Mouse (Mus musculus) hindbrain, postnatal 0 days (tissue): ENCODE results near the gene D930048N14Rik. TPM values are rescaled to one million over a fixed set of nuclear protein-coding genes. Genes with fewer than 3 reads are reported as not detected.

ENCODE experiments used
- ATAC-seq: fragments of 200-750 bp; cut with Nextera tagmentation; 2 replicates; pipeline ENCODE4 v1.8.0; 2017; ENCODE audit warnings: mild to moderate bottlenecking, moderate TSS enrichment, moderate library complexity
- DNase-seq: peaks from one replicate; pipeline ENCODE4 v3.0.0-alpha.2; 2015; ENCODE audit warnings: low spot score
- H3K27ac ChIP-seq: fragments of 300-500 bp; sonication (generic); 2 replicates; pipeline ENCODE4 v1.5.1; 2014; ENCODE audit warnings: mild to moderate bottlenecking
- H3K27me3 ChIP-seq: fragments of 300-500 bp; sonication (generic); 2 replicates; pipeline ENCODE4 v1.6.1; 2014; ENCODE audit warnings: low read length, mixed read lengths; ENCODE audit not compliant: insufficient read depth
- H3K36me3 ChIP-seq: fragments of 300-500 bp; sonication (generic); 2 replicates; pipeline ENCODE4 v1.6.1; 2014; ENCODE audit warnings: low read length, mixed read lengths; ENCODE audit not compliant: insufficient read depth
- H3K4me1 ChIP-seq: fragments of 300-500 bp; sonication (generic); 2 replicates; pipeline ENCODE4 v1.6.1; 2014; ENCODE audit warnings: antibody characterized with exemption, low read length, mixed read lengths; ENCODE audit not compliant: insufficient read depth
- H3K4me2 ChIP-seq: fragments of 300-500 bp; sonication (generic); 2 replicates; pipeline ENCODE4 v1.6.1; 2014; ENCODE audit warnings: low read depth, mild to moderate bottlenecking, low read length, moderate library complexity, mixed read lengths
- H3K4me3 ChIP-seq: fragments of 300-500 bp; sonication (generic); 2 replicates; pipeline ENCODE4 v1.5.1; 2014; ENCODE audit warnings: low read length
- H3K9ac ChIP-seq: fragments of 300-500 bp; sonication (generic); replicated peaks from 2 replicates; pipeline ENCODE4 v1.6.1; 2014; ENCODE audit warnings: mild to moderate bottlenecking, low read length, moderate library complexity, mixed read lengths
- H3K9me3 ChIP-seq: fragments of 300-500 bp; sonication (generic); 2 replicates; pipeline ENCODE4 v1.6.1; 2016; ENCODE audit warnings: low read length, mixed read lengths
- CTCF ChIP-seq: IDR thresholded peaks from 2 replicates; pipeline ENCODE4 v1.5.1; 2016; ENCODE audit warnings: antibody characterized with exemption, control low read depth, low read depth
- WGBS: fragments of 180-500 bp; shearing (Covaris S2); extraction: QIAGEN DNeasy Blood & Tissue Kit; methylation state at CpG from one replicate; pipeline ENCODE4 v1.1.7; 2014; 5-methylcytosine and 5-hydroxymethylcytosine counted together
- polyA plus RNA-seq: library from polyadenylated mRNA; unstranded; fragments of >200 nt; fragmentation: Nextera tagmentation; extraction: Ambion mirVana; gene quantifications from 2 replicates; pipeline ENCODE4 v1.2.1, GENCODE M21; 2015
- total RNA-seq: library from RNA; depleted of rRNA; stranded (reverse); fragments of >200 nt; gene quantifications from 2 replicates; pipeline ENCODE4 v1.2.3, GENCODE M21; 2014

Gene D930048N14Rik
- total and polyA plus RNA-seq, 2 experiments from 2014 or later = 1.1 to 2.3 TPM

DNA sequence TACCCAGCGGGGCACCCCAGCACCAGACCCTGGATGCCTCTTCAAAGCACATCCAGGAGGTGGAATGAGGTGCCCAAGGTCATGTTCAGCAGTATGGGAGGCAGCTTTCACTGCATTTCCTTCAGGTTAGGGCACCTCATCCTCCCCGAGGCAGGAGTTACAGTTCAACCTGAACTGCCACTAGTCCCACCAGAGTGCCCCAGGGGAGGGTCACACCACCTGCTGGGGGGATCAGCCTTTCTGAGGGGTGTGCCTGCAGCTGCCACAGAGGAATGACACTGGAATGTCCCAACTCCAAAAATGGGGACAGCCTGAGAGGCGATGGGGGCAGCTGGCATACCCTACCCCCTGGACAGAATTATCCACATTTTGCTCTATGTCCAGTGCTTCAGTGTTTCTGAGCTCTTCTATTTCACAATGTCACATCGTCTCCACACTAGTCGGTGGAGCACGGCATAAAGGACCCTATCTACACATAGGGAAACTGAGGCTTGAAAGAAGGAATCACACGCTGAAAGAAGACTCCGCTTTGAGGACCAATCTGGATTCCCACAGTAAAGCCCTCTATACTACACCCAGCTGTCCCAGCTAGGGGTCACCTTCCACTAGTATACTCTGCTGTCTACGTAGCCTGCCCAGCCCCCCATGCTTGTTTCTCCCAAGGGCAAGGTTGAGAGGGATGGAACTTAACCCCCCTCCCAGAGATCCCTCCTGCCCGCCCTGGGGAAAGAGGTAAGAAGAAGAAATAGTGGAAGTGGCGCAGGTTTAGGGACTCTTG is 1.5 kb upstream of the D930048N14Rik start:
- Histone ChIP-seq H3K27ac (peak overlapping the region; percentile 56; the same call in 1 of the 2 replicates), H3K9me3 (no peaks in the 10 kb centered on the region), H3K9ac (peak overlapping the region; percentile 81; the same call in 1 of the 2 replicates), H3K27me3 (no peaks in the 10 kb centered on the region), H3K36me3 (no peaks in the 10 kb centered on the region), H3K4me1 (peaks cover 4% of the 10 kb centered on the region; the same call in 1 of the 2 replicates), H3K4me3 (peak overlapping the region; percentile 72), H3K4me2 (peak overlapping the region; percentile 85)
- TF ChIP-seq CTCF = no peak
- ATAC-seq = no peak
- DNase-seq = no peak
- 28% methylated on average over 11 of the region's 11 CpGs for WGBS

DNA sequence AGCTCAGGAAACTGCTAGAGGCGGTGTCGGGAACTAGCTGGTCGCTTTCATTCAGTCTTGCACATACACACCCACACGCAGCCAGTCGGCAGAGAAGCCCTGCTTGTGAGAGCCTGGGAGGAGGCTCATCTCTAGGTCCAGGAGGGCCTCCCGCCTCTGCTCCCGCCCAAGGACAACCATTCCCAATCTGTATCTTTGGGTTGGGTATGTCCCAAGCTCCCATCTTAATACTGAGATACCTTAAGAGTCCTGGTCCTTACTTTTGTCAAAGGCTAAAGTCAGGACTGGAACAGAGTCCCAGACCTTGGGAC is 910 bp upstream of the D930048N14Rik start:
- Histone ChIP-seq H3K36me3 (no peaks in the 10 kb centered on the region), H3K4me1 (peaks cover 4% of the 10 kb centered on the region; the same call in 1 of the 2 replicates), H3K4me2 (peak overlapping the region; percentile 85), H3K9ac (peak overlapping the region; percentile 81), H3K4me3 (peak overlapping the region; percentile 72), H3K27ac (peak overlapping the region; percentile 56; the same call in 1 of the 2 replicates), H3K27me3 (no peaks in the 10 kb centered on the region), H3K9me3 (no peaks in the 10 kb centered on the region)
- DNase-seq = peak; percentile 55
- ATAC-seq = no peak
- 1% methylated on average over 7 of the region's 7 CpGs for WGBS
- TF ChIP-seq CTCF = no peak

DNA sequence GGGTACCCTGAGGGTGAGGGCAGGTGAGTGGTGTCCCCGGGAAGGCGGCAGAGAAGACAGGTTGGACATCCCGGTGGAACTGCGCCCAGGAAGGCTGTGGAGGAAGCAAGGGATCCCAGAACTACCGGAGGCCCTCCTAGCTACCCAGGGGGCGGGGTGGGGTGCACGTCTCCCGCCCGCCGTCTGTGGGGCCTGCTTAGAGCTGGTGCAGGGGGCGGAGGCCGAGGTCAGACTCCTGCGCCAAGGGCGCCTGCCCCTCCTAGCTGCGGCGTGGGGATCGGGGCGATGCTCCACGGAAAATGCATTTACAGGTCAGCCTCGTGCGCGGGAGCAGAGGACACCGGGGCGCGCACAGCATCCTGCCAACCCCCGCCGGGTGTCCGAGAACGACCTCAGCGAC is 493 bp upstream of the D930048N14Rik start:
- under 1% methylated on average over 28 of the region's 30 CpGs for WGBS
- peak; percentile 24; the same call in 1 of the 2 replicates for ATAC-seq
- Histone ChIP-seq H3K9ac (peak overlapping the region; percentile 81), H3K4me1 (peaks cover 4% of the 10 kb centered on the region; the same call in 1 of the 2 replicates), H3K27me3 (no peaks in the 10 kb centered on the region), H3K4me2 (peak overlapping the region; percentile 85), H3K27ac (peak overlapping the region; percentile 56; the same call in 1 of the 2 replicates), H3K4me3 (peak overlapping the region; percentile 72), H3K9me3 (no peaks in the 10 kb centered on the region), H3K36me3 (no peaks in the 10 kb centered on the region)
- no peak for DNase-seq
- no peak for TF ChIP-seq CTCF

DNA sequence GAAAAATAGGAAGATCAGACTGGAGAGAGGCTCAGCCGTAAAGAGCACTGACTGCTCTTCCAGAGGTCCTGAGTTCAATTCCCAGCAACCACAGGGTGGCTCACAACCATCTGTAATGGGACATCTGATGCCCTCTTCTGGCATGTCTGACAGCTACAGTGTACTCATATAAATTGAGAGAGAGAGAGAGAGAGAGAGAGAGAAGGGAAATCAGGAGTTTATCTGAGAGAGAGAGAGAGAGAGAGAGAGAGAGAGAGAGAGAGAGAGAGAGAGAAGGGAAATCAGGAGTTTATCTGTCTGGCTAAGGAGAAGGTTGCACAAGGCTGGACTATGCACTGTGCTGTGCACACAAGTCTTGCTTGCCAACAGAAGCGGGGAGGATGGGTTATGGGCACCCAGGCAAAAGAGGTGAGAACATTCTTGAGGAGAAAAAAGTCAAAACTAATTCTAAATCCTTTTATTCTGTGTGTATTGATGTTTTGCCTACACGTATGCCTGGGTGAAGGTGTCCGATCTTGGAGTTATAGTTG is 2.2 kb downstream of the D930048N14Rik start:
- WGBS = 92% methylated on average over 4 of the region's 4 CpGs
- DNase-seq (no peak), ATAC-seq (no peak)
- Histone ChIP-seq H3K9ac (no peak overlapping the region), H3K27me3 (no peaks in the 10 kb centered on the region), H3K9me3 (no peaks in the 10 kb centered on the region), H3K4me2 (no peak overlapping the region), H3K4me1 (peaks cover 4% of the 10 kb centered on the region; the same call in 1 of the 2 replicates), H3K36me3 (no peaks in the 10 kb centered on the region), H3K4me3 (no peak overlapping the region), H3K27ac (no peak overlapping the region)
- 0 out of 2 replicates have a peak, but pooled peaks have one; percentile 2 for TF ChIP-seq CTCF

DNA sequence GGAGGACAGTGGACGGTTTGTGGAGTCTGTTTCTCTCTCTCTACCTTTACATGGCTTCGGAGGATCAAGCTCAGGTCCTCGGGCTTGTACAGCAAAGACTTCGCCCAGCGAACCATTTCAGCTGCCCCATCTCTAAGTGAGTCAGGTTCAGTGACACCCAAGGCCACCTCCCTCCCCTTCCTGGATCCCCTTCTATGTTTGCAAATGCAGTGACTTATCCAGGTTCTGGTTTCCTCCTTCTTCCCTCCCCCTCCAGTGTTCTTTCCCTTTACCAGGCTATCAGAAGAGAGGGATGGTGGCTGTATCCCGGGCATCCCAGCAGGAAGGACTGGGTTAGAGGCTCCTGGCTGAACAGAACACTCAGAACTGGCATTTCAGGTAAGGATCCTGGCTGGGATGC is 3.0 kb downstream of the D930048N14Rik start:
- no peak overlapping the region for H3K9ac ChIP-seq
- no peak for ATAC-seq
- peaks cover 4% of the 10 kb centered on the region; the same call in 1 of the 2 replicates for H3K4me1 ChIP-seq
- H3K9me3 ChIP-seq = no peaks in the 10 kb centered on the region
- no peak overlapping the region for H3K4me3 ChIP-seq
- DNase-seq = no peak
- no peak overlapping the region for H3K4me2 ChIP-seq
- no peaks in the 10 kb centered on the region for H3K27me3 ChIP-seq
- TF ChIP-seq CTCF = no peak
- 87% methylated on average over 6 of the region's 6 CpGs for WGBS
- no peak overlapping the region for H3K27ac ChIP-seq
- H3K36me3 ChIP-seq = no peaks in the 10 kb centered on the region

DNA sequence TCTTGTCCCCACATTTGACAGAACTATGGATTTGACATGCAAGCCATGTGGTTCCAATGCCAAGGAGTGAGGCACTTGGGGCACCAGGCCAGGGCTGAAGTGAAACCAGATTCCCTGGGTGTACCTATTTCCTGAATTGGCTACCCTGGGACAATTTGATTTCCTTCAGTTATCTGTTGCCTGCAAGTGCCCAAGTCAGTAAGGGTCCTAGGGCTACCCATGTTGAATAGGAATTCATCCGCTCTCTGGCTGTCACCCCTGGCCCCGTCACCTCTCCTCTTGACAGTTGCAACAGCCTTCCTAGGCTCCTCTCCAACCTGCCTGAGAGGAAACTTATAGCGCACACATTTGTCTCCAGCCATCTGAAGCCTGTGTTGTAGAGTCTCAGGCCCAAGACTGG is 4.1 kb downstream of the D930048N14Rik start:
- Histone ChIP-seq H3K27me3 (no peaks in the 10 kb centered on the region), H3K9me3 (no peaks in the 10 kb centered on the region), H3K27ac (no peak overlapping the region), H3K9ac (no peak overlapping the region), H3K4me1 (peaks cover under 1% of the 10 kb centered on the region; the same call in 1 of the 2 replicates), H3K4me2 (no peak overlapping the region), H3K36me3 (no peaks in the 10 kb centered on the region), H3K4me3 (no peak overlapping the region)
- ATAC-seq (no peak), DNase-seq (no peak)
- TF ChIP-seq CTCF = no peak
- WGBS = 89% methylated on average over 3 of the region's 3 CpGs
